Mouse (Mus musculus): Measurements from ENCODE around the gene Rwdd2a.

Rwdd2a gene

GRCm38 (mm10) chr9:86571540-86572135 is at the start of gene Rwdd2a, which contains the start of gene Pgm3:
Gene Rwdd2a (plus strand): TSS chr9:86571991.
Gene Pgm3 (minus strand): TSS chr9:86571842.
- peak; percentile 84 for DNase-seq (ENCODE audit: low spot score)

GRCm38 (mm10) chr9:86522335-86522734 is 49.5 kb upstream of the Rwdd2a start:
- DNase-seq (ENCODE audit: low spot score) = no peak

GRCm38 (mm10) chr9:86525600-86525999 is 46.2 kb upstream of the Rwdd2a start:
- DNase-seq (ENCODE audit: low spot score) = no peak

GRCm38 (mm10) chr9:86534071-86534470 is 37.7 kb upstream of the Rwdd2a start:
- no peak for DNase-seq (ENCODE audit: low spot score)

GRCm38 (mm10) chr9:86543451-86543850 is 28.3 kb upstream of the Rwdd2a start:
- DNase-seq (ENCODE audit: low spot score) = no peak

- DNase-seq (ENCODE audit: low spot score) = no peak
These were observed 27.2 kb upstream of the Rwdd2a start for GRCm38 (mm10) chr9:86544559-86544958.

- no peak for DNase-seq (ENCODE audit: low spot score)
These were observed 22.1 kb upstream of the Rwdd2a start for GRCm38 (mm10) chr9:86549637-86550162.

GRCm38 (mm10) chr9:86550717-86551116 is 21.1 kb upstream of the Rwdd2a start:
- no peak for DNase-seq (ENCODE audit: low spot score)

GRCm38 (mm10) chr9:86553886-86554285 is 17.9 kb upstream of the Rwdd2a start:
- DNase-seq (ENCODE audit: low spot score) = no peak

- DNase-seq (ENCODE audit: low spot score) = no peak
These were observed 17.1 kb upstream of the Rwdd2a start for GRCm38 (mm10) chr9:86554641-86555040.

- DNase-seq (ENCODE audit: low spot score) = no peak
These were observed 11.2 kb upstream of the Rwdd2a start for GRCm38 (mm10) chr9:86560543-86560942.

GRCm38 (mm10) chr9:86569314-86569910 is 2.4 kb upstream of the Rwdd2a start:
- DNase-seq (ENCODE audit: low spot score) = no peak

- no peak for DNase-seq (ENCODE audit: low spot score)
These were observed 1.4 kb upstream of the Rwdd2a start for GRCm38 (mm10) chr9:86570261-86570890.

GRCm38 (mm10) chr9:86570946-86571345 is 845 bp upstream of the Rwdd2a start:
- DNase-seq (ENCODE audit: low spot score) = no peak

GRCm38 (mm10) chr9:86572196-86572595 is 405 bp downstream of the Rwdd2a start:
- no peak for DNase-seq (ENCODE audit: low spot score)

- peak; percentile 90 for DNase-seq (ENCODE audit: low spot score)
These were observed 973 bp downstream of the Rwdd2a start for GRCm38 (mm10) chr9:86572636-86573291.

GRCm38 (mm10) chr9:86573616-86574303 is 2.0 kb downstream of the Rwdd2a start:
- no peak for DNase-seq (ENCODE audit: low spot score)

- no peak for DNase-seq (ENCODE audit: low spot score)
These were observed 3.4 kb downstream of the Rwdd2a start for GRCm38 (mm10) chr9:86575178-86575577.

- no peak for DNase-seq (ENCODE audit: low spot score)
These were observed 7.9 kb downstream of the Rwdd2a start for GRCm38 (mm10) chr9:86579657-86580056.

GRCm38 (mm10) chr9:86583740-86584139 is 11.9 kb downstream of the Rwdd2a start:
- DNase-seq (ENCODE audit: low spot score) = peak; percentile 59

- no peak for DNase-seq (ENCODE audit: low spot score)
These were observed 15.4 kb downstream of the Rwdd2a start for GRCm38 (mm10) chr9:86587019-86587795.

Measured in layer of hippocampus, adult 9-10 months (tissue).